Mouse (Mus musculus) heart, embryonic 13.5 days (tissue): ENCODE results near the gene Ttpal. TPM values are rescaled to one million over a fixed set of nuclear protein-coding genes. Genes with fewer than 3 reads are reported as not detected.

Source experiments
- ATAC-seq: fragments of 200-750 bp; cut with Nextera tagmentation; 2 replicates; pipeline ENCODE4 v1.8.0; 2017; ENCODE audit warnings: moderate TSS enrichment; ENCODE audit not compliant: insufficient number of reproducible peaks, low FRiP score, low TSS enrichment; ENCODE audit errors: extremely low read depth
- H3K27ac ChIP-seq: fragments of 300-500 bp; sonication (generic); replicated peaks from 2 replicates; pipeline ENCODE4 v1.5.1; 2015; ENCODE audit warnings: moderate library complexity, mild to moderate bottlenecking, inconsistent platforms
- H3K27me3 ChIP-seq: fragments of 300-500 bp; sonication (generic); replicated peaks from 2 replicates; pipeline ENCODE4 v1.6.1; 2015; ENCODE audit warnings: mild to moderate bottlenecking, inconsistent platforms
- H3K36me3 ChIP-seq: fragments of 300-500 bp; sonication (generic); 2 replicates; pipeline ENCODE4 v1.6.1; 2015; ENCODE audit warnings: mild to moderate bottlenecking, inconsistent platforms
- H3K4me1 ChIP-seq: fragments of 300-500 bp; sonication (generic); 2 replicates; pipeline ENCODE4 v1.6.1; 2015; ENCODE audit warnings: inconsistent platforms
- H3K4me2 ChIP-seq: fragments of 300-500 bp; sonication (generic); 2 replicates; pipeline ENCODE4 v1.6.1; 2015; ENCODE audit warnings: inconsistent platforms, mild to moderate bottlenecking, moderate library complexity
- H3K4me3 ChIP-seq: fragments of 300-500 bp; sonication (generic); 2 replicates; pipeline ENCODE4 v1.5.1; 2015; ENCODE audit warnings: moderate library complexity, mild to moderate bottlenecking, inconsistent platforms
- H3K9ac ChIP-seq: fragments of 300-500 bp; sonication (generic); 2 replicates; pipeline ENCODE4 v1.6.1; 2015; ENCODE audit warnings: inconsistent platforms, mild to moderate bottlenecking, moderate library complexity
- H3K9me3 ChIP-seq: fragments of 300-500 bp; sonication (generic); 2 replicates; pipeline ENCODE4 v1.6.1; 2016; ENCODE audit warnings: inconsistent platforms
- WGBS: fragments of 180-500 bp; shearing (Covaris S2); methylation state at CpG from one replicate; pipeline ENCODE4 v1.1.7; 2015; ENCODE audit warnings: mixed read lengths; 5-methylcytosine and 5-hydroxymethylcytosine counted together
- polyA plus RNA-seq: library from polyadenylated mRNA; unstranded; fragments of >200 nt; fragmentation: Nextera tagmentation; extraction: Ambion mirVana; gene quantifications from 2 replicates; pipeline ENCODE4 v1.2.1, GENCODE M21; 2015

Ttpal gene
- polyA plus RNA-seq, 1 experiment from 2014 or later: 18.8 TPM

GRCm38 (mm10) chr2:163662698-163663221, 60.6 kb downstream of the Ttpal start:
- H3K4me1 ChIP-seq: peaks cover 66% of the 10 kb centered on the region
- H3K4me2 ChIP-seq: no peak overlapping the region
- H3K9ac ChIP-seq: no peak overlapping the region
- H3K4me3 ChIP-seq: no peak overlapping the region
- no peak for ATAC-seq
- peaks cover 13% of the 10 kb centered on the region for H3K36me3 ChIP-seq
- 63% methylated on average over 2 of the region's 2 CpGs for WGBS
- H3K9me3 ChIP-seq: no peaks in the 10 kb centered on the region; the same call in 1 of the 2 replicates
- H3K27me3 ChIP-seq: no peaks in the 10 kb centered on the region
- H3K27ac ChIP-seq: no peak overlapping the region

GRCm38 (mm10) chr2:163663930-163664329, 61.8 kb downstream of the Ttpal start:
- Histone ChIP-seq H3K9me3 (no peaks in the 10 kb centered on the region; the same call in 1 of the 2 replicates), H3K4me3 (no peak overlapping the region), H3K4me1 (peaks cover 65% of the 10 kb centered on the region), H3K9ac (no peak overlapping the region), H3K36me3 (peaks cover 13% of the 10 kb centered on the region), H3K27me3 (no peaks in the 10 kb centered on the region), H3K4me2 (no peak overlapping the region), H3K27ac (0 out of 2 replicates have a peak overlapping the region, but pooled peaks have one; percentile 34)
- WGBS: 72% methylated on average over 3 of the region's 3 CpGs
- no peak for ATAC-seq

- no peak for ATAC-seq
- H3K4me3 ChIP-seq: no peak overlapping the region
- H3K9me3 ChIP-seq: no peaks in the 10 kb centered on the region; the same call in 1 of the 2 replicates
- no peak overlapping the region for H3K9ac ChIP-seq
- 87% methylated on average over 1 of the region's 1 CpGs for WGBS
- peaks cover 51% of the 10 kb centered on the region for H3K4me1 ChIP-seq
- peaks cover 13% of the 10 kb centered on the region for H3K36me3 ChIP-seq
- no peaks in the 10 kb centered on the region for H3K27me3 ChIP-seq
- H3K4me2 ChIP-seq: no peak overlapping the region
- H3K27ac ChIP-seq: no peak overlapping the region
These were observed 64.9 kb downstream of the Ttpal start for GRCm38 (mm10) chr2:163667045-163667444.

Other genes with a start within 250 kb of the Ttpal start
- 41.5 and 42.9 TPM in 2 replicates for gene Jph2, start 204.3 kb upstream of the Ttpal start, polyA plus RNA-seq
- 54.5 and 57.3 TPM in 2 replicates for gene Oser1, start 177.6 kb upstream of the Ttpal start, polyA plus RNA-seq
- 0.41 and 0.48 TPM in 2 replicates for gene Gdap1l1, start 163.8 kb upstream of the Ttpal start, polyA plus RNA-seq
- 11.7 and 11.9 TPM in 2 replicates for gene Fitm2, start 129.7 kb upstream of the Ttpal start, polyA plus RNA-seq
- not detected in 2 replicates for gene R3hdml, start 110.0 kb upstream of the Ttpal start, polyA plus RNA-seq
- gene Hnf4a, start 95.5 kb upstream of the Ttpal start, polyA plus RNA-seq: 0.20 and 0.71 TPM in 2 replicates
- gene Serinc3, start 42.8 kb downstream of the Ttpal start, polyA plus RNA-seq: 50.1 and 51.8 TPM in 2 replicates
- gene Pkig, start 56.1 kb downstream of the Ttpal start, polyA plus RNA-seq: 233 and 270 TPM in 2 replicates
- 3.6 and 3.7 TPM in 2 replicates for gene Ada, start 147.9 kb downstream of the Ttpal start, polyA plus RNA-seq
- 0.16 and 0.28 TPM in 2 replicates for gene Ccn5, start 218.5 kb downstream of the Ttpal start, polyA plus RNA-seq